Mouse (Mus musculus) kidney, postnatal 4 days (tissue): ENCODE measurements around the gene Vps53.

Experiments
- DNase-seq, 2 experiments: peaks; one replicate each; pipeline ENCODE4 v3.0.0; 2021; ENCODE audit warnings: mixed read lengths in 2 of 2

The Vps53 gene

GRCm38 (mm10) chr11:76106551-76107496 lies 72.6 kb downstream of the Vps53 start:
- no peak for DNase-seq

GRCm38 (mm10) chr11:76101154-76101553 lies 78.3 kb downstream of the Vps53 start:
- DNase-seq: no peak

- peak; percentile 16 to 31 for DNase-seq
Measured at GRCm38 (mm10) chr11:76099193-76099975, 80.1 kb downstream of the Vps53 start.

GRCm38 (mm10) chr11:76093610-76094009 lies 85.8 kb downstream of the Vps53 start:
- no peak for DNase-seq

- DNase-seq: peak; percentile 43 to 68
Measured at GRCm38 (mm10) chr11:76089776-76090175, 89.7 kb downstream of the Vps53 start.

- DNase-seq: no peak
Measured at GRCm38 (mm10) chr11:76088506-76088905, 90.9 kb downstream of the Vps53 start.

GRCm38 (mm10) chr11:76085898-76086591 lies 93.4 kb downstream of the Vps53 start:
- peak; percentile 78 for DNase-seq

GRCm38 (mm10) chr11:76084943-76085342 lies 94.5 kb downstream of the Vps53 start:
- DNase-seq: no peak

- DNase-seq: no peak
Measured at GRCm38 (mm10) chr11:76083941-76084367, 95.5 kb downstream of the Vps53 start.

- peak; percentile 33 to 51 for DNase-seq
Measured at GRCm38 (mm10) chr11:76081048-76081640, 98.3 kb downstream of the Vps53 start.

- DNase-seq: peak; percentile 20 to 48
Measured at GRCm38 (mm10) chr11:76080293-76080692, 99.2 kb downstream of the Vps53 start.

- DNase-seq: no peak
Measured at GRCm38 (mm10) chr11:76077341-76077740, 102.1 kb downstream of the Vps53 start.

- no peak for DNase-seq
Measured at GRCm38 (mm10) chr11:76074296-76075093, 105.0 kb downstream of the Vps53 start.

- DNase-seq: no peak
Measured at GRCm38 (mm10) chr11:76069816-76070215, 109.6 kb downstream of the Vps53 start.

GRCm38 (mm10) chr11:76066563-76067156 lies 112.8 kb downstream of the Vps53 start:
- DNase-seq: no peak

GRCm38 (mm10) chr11:76065521-76066095 lies 113.8 kb downstream of the Vps53 start:
- peak; percentile 26 to 37 for DNase-seq

- no peak for DNase-seq
Measured at GRCm38 (mm10) chr11:76064411-76064810, 115.0 kb downstream of the Vps53 start.

GRCm38 (mm10) chr11:76060906-76061305 lies 118.5 kb downstream of the Vps53 start:
- no peak for DNase-seq

- peak; percentile 41 to 67 for DNase-seq
Measured at GRCm38 (mm10) chr11:76059971-76060370, 119.5 kb downstream of the Vps53 start.

GRCm38 (mm10) chr11:76056487-76056886 lies 123.0 kb downstream of the Vps53 start:
- DNase-seq: peak; percentile 21 to 39

GRCm38 (mm10) chr11:76052496-76052895 lies 127.0 kb downstream of the Vps53 start:
- no peak for DNase-seq
